Comparison of ENCODE assay signal across 10 mouse cellular contexts in the genomic region with DNA sequence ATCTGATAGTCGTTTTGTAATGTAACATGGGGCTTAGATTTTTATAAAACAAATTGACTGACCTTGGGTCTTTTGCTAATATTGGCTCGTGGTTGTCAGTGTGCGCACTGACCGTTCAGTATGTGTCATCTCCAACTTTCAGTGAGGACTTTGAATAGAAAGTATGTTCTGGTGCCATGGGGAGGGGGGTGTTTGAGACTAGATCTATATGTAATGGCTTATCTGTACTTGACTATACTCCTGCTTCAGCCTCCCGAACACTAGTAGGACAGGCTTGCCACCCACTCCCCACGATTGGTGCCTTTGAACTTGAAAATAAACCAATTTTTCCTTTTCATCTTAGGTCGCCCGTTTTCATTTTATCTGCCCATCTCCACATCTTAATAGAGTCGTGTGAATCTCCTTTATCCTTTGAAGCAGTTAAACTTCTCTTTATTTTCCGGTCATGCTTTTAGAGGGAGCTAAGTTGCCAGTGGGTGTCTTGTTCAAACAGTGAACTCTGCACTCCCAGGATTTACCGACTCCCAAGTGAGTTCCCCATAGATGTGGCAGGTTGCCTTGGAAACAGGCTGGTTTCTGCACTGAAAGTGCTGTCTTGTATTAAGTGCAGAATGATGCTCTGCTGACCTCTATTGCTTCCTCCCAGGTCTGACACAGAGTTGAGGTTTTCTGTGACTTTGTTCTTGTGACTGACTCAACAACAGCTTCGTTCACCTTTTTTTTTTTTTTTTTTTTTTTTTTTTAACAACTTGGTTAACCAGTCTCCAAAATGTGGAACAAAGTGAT.
A peak's percentile ranks its signal among the peaks of the same experiment; 100 is the strongest.
DNase-seq lines count a peak whose midpoint lies in the region; ATAC-seq lines count a peak whose summit lies in the region.
"Had no signal": no experiment of that assay in that cellular context is flagged by ENCODE, and none has a peak within 500 bp of the region (broad histone marks: within the 10 kb centered on the region; RNA-seq: fewer than 3 reads in every experiment).

No protein-coding gene starts in this region.

- H3K27me3 ChIP-seq in embryonic facial prominence, embryonic 11.5 days (ENCODE audit: control insufficient read depth, insufficient read depth, low read length) = no peaks in the 10 kb centered on the region
- H3K27me3 ChIP-seq in heart, embryonic 11.5 days (ENCODE audit: control insufficient read depth, insufficient read depth, low read length) = no peaks in the 10 kb centered on the region
- H3K27me3 ChIP-seq: limb, embryonic 13.5 days had no signal

- no peaks in the 10 kb centered on the region for H3K36me3 ChIP-seq in embryonic facial prominence, embryonic 11.5 days (replicated peaks; ENCODE audit: control insufficient read depth, insufficient read depth, low read depth, low read length)
- H3K36me3 ChIP-seq in heart, embryonic 11.5 days (ENCODE audit: control insufficient read depth, insufficient read depth, low read length) = no peaks in the 10 kb centered on the region
- H3K36me3 ChIP-seq: limb, embryonic 13.5 days had no signal

- no peak overlapping the region for H3K9ac ChIP-seq in embryonic facial prominence, embryonic 11.5 days (replicated peaks; ENCODE audit: low read length)
- no peak overlapping the region for H3K9ac ChIP-seq in heart, embryonic 11.5 days (ENCODE audit: low read depth, low read length)
- H3K9ac ChIP-seq: limb, embryonic 13.5 days had no signal

- no peak overlapping the region for H3K4me3 ChIP-seq in embryonic facial prominence, embryonic 11.5 days (ENCODE audit: low read depth, low read length)
- no peak overlapping the region for H3K4me3 ChIP-seq in heart, embryonic 11.5 days (ENCODE audit: low read depth, low read length)
- H3K4me3 ChIP-seq: limb, embryonic 13.5 days; myocyte had no signal

- no peaks in the 10 kb centered on the region for H3K9me3 ChIP-seq in embryonic facial prominence, embryonic 11.5 days (replicated peaks; ENCODE audit: control insufficient read depth, low read length)
- H3K9me3 ChIP-seq in heart, embryonic 11.5 days (replicated peaks; ENCODE audit: control insufficient read depth, low read length) = no peaks in the 10 kb centered on the region
- H3K9me3 ChIP-seq: limb, embryonic 13.5 days had no signal

- peak; percentile 51 to 60 for DNase-seq in right cerebral cortex, postnatal 10 days (ENCODE audit: low spot score in 2 of 2)
- DNase-seq in right cerebral cortex, postnatal 25 days = no peak
- DNase-seq in embryonic facial prominence, embryonic 11.5 days (ENCODE audit: low spot score) = peak; percentile 32
- peak; percentile 15 to 34 for DNase-seq in layer of hippocampus, postnatal 10 days (ENCODE audit: low spot score in 2 of 2)
- no peak for DNase-seq in B cell, adult 2 months
- no peak for DNase-seq in thymus, postnatal 4 days
- DNase-seq: adrenal gland, adult 8-10 months had no signal

- no peak overlapping the region for H3K27ac ChIP-seq in embryonic facial prominence, embryonic 11.5 days (replicated peaks; ENCODE audit: low read depth, low read length)
- H3K27ac ChIP-seq in heart, embryonic 11.5 days (ENCODE audit: low read depth, low read length) = no peak overlapping the region
- H3K27ac ChIP-seq: limb, embryonic 13.5 days had no signal

- no peak overlapping the region for H3K4me2 ChIP-seq in embryonic facial prominence, embryonic 11.5 days (ENCODE audit: low read depth, low read length)
- H3K4me2 ChIP-seq in heart, embryonic 11.5 days = no peak overlapping the region
- H3K4me2 ChIP-seq: limb, embryonic 13.5 days had no signal

- H3K4me1 ChIP-seq in embryonic facial prominence, embryonic 11.5 days (ENCODE audit: control insufficient read depth, insufficient read depth, low read length) = no peaks in the 10 kb centered on the region
- H3K4me1 ChIP-seq in heart, embryonic 11.5 days (ENCODE audit: control insufficient read depth, insufficient read depth, low read length) = 0 out of 2 replicates have a peak, but pooled peaks cover 3% of the 10 kb centered on the region

- ATAC-seq in embryonic facial prominence, embryonic 11.5 days (replicated peaks; ENCODE audit: insufficient number of reproducible peaks, low FRiP score, low TSS enrichment, low read depth) = no peak
- no peak for ATAC-seq in heart, embryonic 11.5 days (replicated peaks; ENCODE audit: insufficient number of reproducible peaks, low FRiP score, low TSS enrichment)

- 65% methylated on average over 12 of the region's 12 CpGs for WGBS in embryonic facial prominence, embryonic 11.5 days
- WGBS in heart, embryonic 11.5 days (ENCODE audit: insufficient replicate concordance) = 72% methylated on average over 12 of the region's 12 CpGs

Comparison
In these comparisons a context has a peak if more than half of its experiments do, and no peak if none do; other contexts are left out.
1. DNase-seq: peak in right cerebral cortex, postnatal 10 days (2 of 2), embryonic facial prominence, embryonic 11.5 days (single experiment) and layer of hippocampus, postnatal 10 days (2 of 2); none in right cerebral cortex, postnatal 25 days (single experiment), B cell, adult 2 months (0 of 2) and thymus, postnatal 4 days (single experiment).